Mouse (Mus musculus): ENCODE measurements at regions not wholly inside any gene's neighbourhood (a gene's known extent, or its start where the extent isn't known, plus 50 kb on each side); places are given as distances from the start of the nearest gene placed in this dataset.

DNA sequence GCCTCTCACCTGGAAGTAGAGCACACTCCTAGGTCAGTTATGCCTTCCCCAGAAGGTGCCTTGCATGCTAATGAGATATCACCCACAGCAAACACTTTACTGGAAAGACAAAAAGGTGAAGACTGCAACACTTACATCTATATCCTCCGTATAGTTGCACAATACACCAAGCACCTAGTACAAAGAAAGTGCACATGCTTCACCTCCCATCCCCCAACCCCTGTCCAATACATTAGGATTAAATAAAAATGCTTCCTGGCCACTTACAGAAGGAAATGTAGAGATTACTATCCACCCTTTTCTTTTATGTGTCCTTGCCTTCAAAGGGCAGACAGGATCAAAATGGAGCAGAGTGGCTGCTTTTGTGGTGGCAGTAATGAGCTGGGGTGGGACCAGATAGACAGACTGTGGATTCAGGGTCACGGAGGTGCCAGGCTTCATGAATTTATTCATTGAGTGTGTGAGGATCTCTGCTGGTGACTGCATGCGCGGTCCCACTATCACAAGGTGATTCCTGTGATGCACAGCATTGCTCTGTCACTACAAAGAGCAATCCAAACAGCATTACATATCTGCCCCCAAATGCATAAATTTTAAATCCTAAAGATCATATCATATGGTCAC, 109.9 kb upstream of the Fat4 start:
- Histone ChIP-seq H3K9me3 (no peaks in the 10 kb centered on the region), H3K4me1 (replicated peaks) (peaks cover 5% of the 10 kb centered on the region; the same call in 1 of the 2 replicates), H3K4me2 (no peak overlapping the region), H3K27me3 (no peaks in the 10 kb centered on the region), H3K27ac (peak overlapping the region; percentile 48), H3K9ac (no peak overlapping the region), H3K4me3 (no peak overlapping the region), H3K36me3 (no peaks in the 10 kb centered on the region)
- 30% methylated on average over 4 of the region's 4 CpGs for WGBS
- ATAC-seq (ENCODE audit: low FRiP score) = peak; percentile 54; the same call in 1 of the 2 replicates

DNA sequence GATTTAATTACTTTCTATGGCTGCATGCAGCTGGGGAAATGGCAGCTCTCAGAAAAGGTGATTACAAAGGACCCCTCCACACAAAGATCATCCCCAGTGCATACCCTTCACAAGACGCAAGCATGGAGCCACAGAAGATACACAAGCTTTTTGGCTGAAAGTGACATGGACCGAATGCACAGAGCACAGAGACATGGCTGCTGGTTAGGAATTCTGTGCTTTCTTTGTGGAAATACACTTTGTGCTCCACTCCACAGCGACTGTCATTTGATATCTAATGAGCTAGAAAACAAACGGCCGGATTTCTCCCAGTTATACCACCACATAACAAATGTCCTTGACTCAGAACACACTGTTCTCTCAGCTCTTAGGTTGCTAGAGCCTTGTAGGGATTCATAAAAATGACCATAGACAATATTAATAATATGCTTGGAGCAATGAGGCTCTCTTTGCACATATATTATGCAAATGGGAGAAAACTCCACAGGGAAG, 132.1 kb upstream of the Fat4 start:
- Histone ChIP-seq H3K9ac (no peak overlapping the region), H3K36me3 (no peaks in the 10 kb centered on the region), H3K9me3 (no peaks in the 10 kb centered on the region), H3K4me1 (replicated peaks) (peaks cover 22% of the 10 kb centered on the region), H3K4me2 (peak overlapping the region; percentile 17; the same call in 1 of the 2 replicates), H3K27ac (peak overlapping the region; percentile 89), H3K4me3 (no peak overlapping the region), H3K27me3 (no peaks in the 10 kb centered on the region)
- peak; percentile 63 for ATAC-seq (ENCODE audit: low FRiP score)
- 23% methylated on average over 5 of the region's 5 CpGs for WGBS

DNA sequence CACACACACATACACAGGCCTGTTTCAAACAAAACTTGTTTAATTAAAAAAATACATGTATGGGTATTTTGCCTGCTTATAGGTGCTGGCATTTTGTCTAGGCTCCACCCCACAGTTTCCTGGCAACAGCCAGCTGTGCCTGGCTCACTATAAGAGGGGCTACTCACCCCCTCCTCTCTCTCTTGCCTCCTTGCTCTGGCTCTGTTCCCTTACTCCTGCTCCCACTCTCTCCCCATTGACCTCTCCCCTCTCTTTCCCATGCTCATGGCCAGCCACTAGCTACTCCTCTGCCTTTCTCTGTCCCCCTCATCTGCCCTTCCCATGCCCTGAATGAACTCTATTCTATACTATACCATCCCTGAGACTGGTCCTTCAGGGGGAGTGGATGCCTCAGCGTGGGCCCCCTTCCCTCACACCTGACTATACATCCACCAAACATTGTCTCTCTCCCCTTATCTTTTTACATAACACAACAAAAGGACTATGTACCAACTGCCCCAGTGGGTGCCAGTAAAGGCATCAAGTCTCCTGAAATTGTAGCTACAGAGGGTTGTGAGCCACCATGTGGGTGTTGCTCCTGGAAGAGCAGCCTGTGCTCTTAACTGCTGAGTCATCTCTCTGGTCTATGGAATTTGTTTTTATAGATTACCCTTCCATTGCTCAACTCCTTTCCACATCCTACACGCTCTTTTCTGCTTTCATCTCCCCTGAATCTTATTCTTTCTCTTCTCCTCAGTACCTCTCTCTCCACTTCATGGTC, 133.1 kb upstream of the Fat4 start:
- no peaks in the 10 kb centered on the region for H3K36me3 ChIP-seq
- no peak overlapping the region for H3K9ac ChIP-seq
- peaks cover 22% of the 10 kb centered on the region for H3K4me1 ChIP-seq (replicated peaks)
- no peak overlapping the region for H3K4me3 ChIP-seq
- ATAC-seq (ENCODE audit: low FRiP score) = peak; percentile 72
- peak overlapping the region; percentile 76 for H3K27ac ChIP-seq
- no peaks in the 10 kb centered on the region for H3K27me3 ChIP-seq
- H3K4me2 ChIP-seq = no peak overlapping the region
- WGBS = 82% methylated on average over 2 of the region's 2 CpGs
- no peaks in the 10 kb centered on the region for H3K9me3 ChIP-seq

- H3K9ac ChIP-seq = no peak overlapping the region
- WGBS = 88% methylated on average over 4 of the region's 4 CpGs
- H3K27ac ChIP-seq = no peak overlapping the region
- no peak overlapping the region for H3K4me3 ChIP-seq
- H3K4me2 ChIP-seq = no peak overlapping the region
- H3K27me3 ChIP-seq = no peaks in the 10 kb centered on the region
- no peaks in the 10 kb centered on the region for H3K4me1 ChIP-seq (replicated peaks)
- no peaks in the 10 kb centered on the region for H3K36me3 ChIP-seq
- H3K9me3 ChIP-seq = no peaks in the 10 kb centered on the region
- ATAC-seq (ENCODE audit: low FRiP score) = no peak
These were observed 144.6 kb upstream of the Fat4 start for GRCm38 (mm10) chr3:38742155-38742554.

DNA sequence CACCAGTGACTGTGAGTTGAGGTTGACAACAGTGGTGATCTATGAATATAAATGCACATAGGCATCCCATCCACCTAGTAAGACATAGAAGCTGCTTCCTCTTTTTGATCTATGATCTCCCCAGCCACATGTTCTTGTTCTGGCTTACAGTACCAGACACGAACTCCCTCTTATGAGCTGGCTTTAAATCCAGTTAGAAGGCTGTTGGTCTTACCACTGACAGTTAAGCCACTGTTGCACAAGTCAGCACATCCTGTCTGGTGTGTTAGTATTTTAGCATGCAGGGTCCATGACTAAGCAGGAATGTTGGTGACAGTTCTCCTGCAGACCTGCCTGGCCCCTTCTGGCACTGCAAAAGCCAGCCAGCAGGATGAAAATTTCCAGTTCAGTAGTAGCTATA, 164.1 kb upstream of the Fat4 start:
- Histone ChIP-seq H3K27me3 (no peaks in the 10 kb centered on the region), H3K9me3 (no peaks in the 10 kb centered on the region), H3K36me3 (no peaks in the 10 kb centered on the region), H3K4me1 (replicated peaks) (no peaks in the 10 kb centered on the region), H3K9ac (no peak overlapping the region), H3K4me3 (no peak overlapping the region), H3K27ac (no peak overlapping the region), H3K4me2 (no peak overlapping the region)
- ATAC-seq (ENCODE audit: low FRiP score) = no peak
- WGBS = 84% methylated on average over 1 of the region's 1 CpGs

DNA sequence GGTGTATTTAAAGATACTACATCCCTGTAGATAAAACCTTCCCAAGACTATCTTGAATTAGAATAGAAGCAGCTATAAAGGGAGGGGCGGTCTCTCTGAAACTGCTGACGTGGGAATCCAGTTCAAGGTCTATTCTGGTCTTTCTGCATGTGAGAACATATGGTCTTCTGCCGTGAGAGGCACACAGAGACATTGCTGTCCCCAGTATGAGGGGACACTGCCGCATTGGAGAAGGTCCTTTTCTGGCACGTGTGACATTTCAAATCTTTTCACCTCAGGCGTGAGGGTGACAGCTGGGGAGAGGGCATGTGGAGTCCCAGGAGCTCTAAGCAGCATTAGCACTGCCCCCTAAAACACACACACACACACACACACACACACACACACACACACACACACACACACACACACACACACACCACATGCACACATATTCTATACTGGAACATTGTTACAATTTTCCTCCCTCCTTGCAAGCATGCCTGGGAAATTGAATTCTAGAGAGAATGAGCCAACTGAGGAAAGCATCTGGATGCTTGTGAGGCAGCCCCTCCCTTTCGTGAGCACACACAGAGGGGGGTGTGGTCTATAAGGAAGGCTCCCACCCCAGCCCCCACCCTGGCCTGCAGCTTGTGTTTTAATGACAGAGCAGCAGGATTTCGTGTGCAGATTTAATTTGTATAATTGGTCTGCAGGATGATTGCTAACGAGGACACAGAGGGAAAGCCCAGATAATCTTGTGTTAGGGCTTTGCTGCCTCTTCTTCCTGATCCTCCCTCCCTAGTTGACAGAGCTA, 174.5 kb upstream of the Fat4 start:
- WGBS = 17% methylated on average over 9 of the region's 9 CpGs
- Histone ChIP-seq H3K9me3 (no peaks in the 10 kb centered on the region), H3K4me2 (no peak overlapping the region), H3K27me3 (no peaks in the 10 kb centered on the region), H3K9ac (no peak overlapping the region), H3K4me3 (no peak overlapping the region), H3K4me1 (replicated peaks) (peaks cover 21% of the 10 kb centered on the region), H3K27ac (peak overlapping the region; percentile 79), H3K36me3 (no peaks in the 10 kb centered on the region)
- ATAC-seq (ENCODE audit: low FRiP score) = peak; percentile 72

DNA sequence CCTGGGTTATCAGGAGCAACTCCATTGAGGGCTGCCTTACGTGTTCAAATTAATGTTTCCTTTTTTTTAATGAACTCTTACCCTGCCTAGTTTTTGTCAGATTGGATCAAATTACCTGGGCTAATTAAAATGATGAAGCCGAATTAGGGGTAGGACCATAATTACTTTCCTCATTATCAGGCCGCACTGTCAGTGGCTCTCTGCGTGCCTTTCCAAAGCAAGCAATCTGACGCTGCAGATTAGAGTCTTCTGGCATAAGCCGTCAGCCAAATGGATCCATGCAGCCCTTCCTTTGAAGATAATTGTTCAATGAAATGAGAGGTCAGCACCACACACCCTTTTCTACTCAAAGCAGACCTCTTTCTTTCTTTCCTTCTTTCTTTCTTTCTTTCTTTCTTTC, 175.5 kb upstream of the Fat4 start:
- H3K9ac ChIP-seq = no peak overlapping the region
- H3K9me3 ChIP-seq = no peaks in the 10 kb centered on the region
- H3K27me3 ChIP-seq = no peaks in the 10 kb centered on the region
- no peak overlapping the region for H3K4me2 ChIP-seq
- H3K36me3 ChIP-seq = no peaks in the 10 kb centered on the region
- no peak for ATAC-seq (ENCODE audit: low FRiP score)
- no peak overlapping the region for H3K27ac ChIP-seq
- 25% methylated on average over 6 of the region's 6 CpGs for WGBS
- H3K4me1 ChIP-seq (replicated peaks) = peaks cover 21% of the 10 kb centered on the region
- no peak overlapping the region for H3K4me3 ChIP-seq

DNA sequence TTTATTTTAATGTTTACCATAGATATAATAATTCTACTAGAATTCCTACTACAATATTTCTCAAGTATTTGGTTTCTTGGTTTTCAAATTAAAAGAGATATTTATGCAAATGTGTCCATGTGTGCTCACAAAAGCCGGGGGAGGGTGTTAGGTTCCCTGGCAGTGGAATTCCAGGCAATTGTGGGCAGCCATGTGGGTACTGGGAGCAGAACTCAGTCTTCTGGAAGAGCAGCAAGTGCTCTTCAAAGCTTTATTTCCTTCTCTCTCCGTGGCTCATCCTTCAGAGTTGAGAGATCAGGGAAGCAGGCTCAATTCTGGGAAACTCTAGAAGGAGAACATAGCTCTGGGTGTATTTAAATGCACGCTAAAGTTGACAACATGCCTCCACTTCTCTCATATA, 178.8 kb upstream of the Fat4 start:
- no peak overlapping the region for H3K4me3 ChIP-seq
- H3K4me1 ChIP-seq (replicated peaks) = peaks cover 17% of the 10 kb centered on the region
- no peak overlapping the region for H3K27ac ChIP-seq
- no peaks in the 10 kb centered on the region for H3K36me3 ChIP-seq
- ATAC-seq (ENCODE audit: low FRiP score) = no peak
- no peaks in the 10 kb centered on the region for H3K9me3 ChIP-seq
- 72% methylated on average over 3 of the region's 3 CpGs for WGBS
- no peaks in the 10 kb centered on the region for H3K27me3 ChIP-seq
- no peak overlapping the region for H3K4me2 ChIP-seq
- no peak overlapping the region for H3K9ac ChIP-seq

DNA sequence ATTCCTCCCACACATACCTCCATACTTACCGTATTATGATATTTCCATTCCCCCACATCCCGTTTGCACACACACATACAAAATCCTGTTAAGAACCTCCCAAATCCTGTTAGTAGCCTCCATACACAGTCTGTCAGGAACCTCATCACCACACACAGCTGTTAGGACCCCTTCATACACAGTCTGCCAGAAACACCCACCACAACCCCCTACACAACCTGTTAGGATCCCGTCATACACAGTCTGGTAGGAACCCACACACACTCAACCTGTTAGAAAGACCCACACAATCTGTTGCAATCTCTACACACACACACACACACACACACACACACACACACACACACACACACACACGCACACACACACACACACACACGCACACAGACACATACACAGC, 187.5 kb upstream of the Fat4 start:
- Histone ChIP-seq H3K27me3 (no peaks in the 10 kb centered on the region), H3K9ac (no peak overlapping the region)
- WGBS = 91% methylated on average over 5 of the region's 5 CpGs

DNA sequence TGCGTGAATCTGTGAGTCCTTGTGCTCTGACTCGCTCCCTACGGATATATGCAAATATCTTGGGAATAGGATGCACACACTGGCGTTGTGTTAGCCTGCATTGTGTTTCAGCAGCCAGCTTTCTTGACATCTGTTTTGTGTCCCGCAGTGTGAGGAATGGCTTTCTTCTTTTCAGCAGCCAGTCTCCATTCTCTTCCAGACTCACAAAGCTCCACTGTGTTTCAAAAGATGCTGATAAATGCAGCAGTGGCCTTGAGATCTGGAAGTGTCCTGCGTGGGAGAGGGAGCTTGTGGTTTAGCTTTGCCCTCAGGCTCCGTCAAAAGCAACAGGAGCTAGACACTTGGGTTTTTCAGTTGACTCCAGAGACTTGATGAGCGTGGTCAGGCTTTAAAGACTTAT, 188.9 kb upstream of the Fat4 start:
- peaks cover 13% of the 10 kb centered on the region for H3K4me1 ChIP-seq (replicated peaks)
- 3% methylated on average over 8 of the region's 8 CpGs for WGBS
- ATAC-seq (ENCODE audit: low FRiP score) = peak; percentile 83

More for the DNA sequence above, 187.5 kb upstream of the Fat4 start:
- Histone ChIP-seq H3K4me3 (no peak overlapping the region), H3K36me3 (no peaks in the 10 kb centered on the region), H3K27ac (no peak overlapping the region), H3K4me2 (no peak overlapping the region), H3K4me1 (replicated peaks) (peaks cover 13% of the 10 kb centered on the region), H3K9me3 (0 out of 2 replicates have a peak, but pooled peaks cover 6% of the 10 kb centered on the region)
- ATAC-seq (ENCODE audit: low FRiP score) = no peak

GRCm38 (mm10) chr3:38697349-38697748, 189.4 kb upstream of the Fat4 start:
- Histone ChIP-seq H3K9ac (no peak overlapping the region), H3K4me3 (no peak overlapping the region), H3K4me1 (replicated peaks) (peaks cover 13% of the 10 kb centered on the region), H3K27ac (peak overlapping the region; percentile 61; the same call in 1 of the 2 replicates), H3K36me3 (no peaks in the 10 kb centered on the region), H3K27me3 (no peaks in the 10 kb centered on the region), H3K4me2 (no peak overlapping the region), H3K9me3 (0 out of 2 replicates have a peak, but pooled peaks cover 6% of the 10 kb centered on the region)
- ATAC-seq (ENCODE audit: low FRiP score) = no peak
- 56% methylated on average over 2 of the region's 2 CpGs for WGBS

More for the DNA sequence above, 188.9 kb upstream of the Fat4 start:
- Histone ChIP-seq H3K4me3 (no peak overlapping the region), H3K36me3 (no peaks in the 10 kb centered on the region), H3K27me3 (no peaks in the 10 kb centered on the region), H3K9me3 (0 out of 2 replicates have a peak, but pooled peaks cover 6% of the 10 kb centered on the region), H3K27ac (peak overlapping the region; percentile 61; the same call in 1 of the 2 replicates), H3K4me2 (no peak overlapping the region), H3K9ac (no peak overlapping the region)

GRCm38 (mm10) chr3:38695836-38696235, 190.9 kb upstream of the Fat4 start:
- H3K27me3 ChIP-seq = no peaks in the 10 kb centered on the region
- no peak overlapping the region for H3K9ac ChIP-seq
- 71% methylated on average over 7 of the region's 7 CpGs for WGBS
- H3K27ac ChIP-seq = no peak overlapping the region
- H3K4me1 ChIP-seq (replicated peaks) = peaks cover 13% of the 10 kb centered on the region
- no peak for ATAC-seq (ENCODE audit: low FRiP score)
- no peak overlapping the region for H3K4me2 ChIP-seq
- H3K4me3 ChIP-seq = no peak overlapping the region
- H3K36me3 ChIP-seq = no peaks in the 10 kb centered on the region
- H3K9me3 ChIP-seq = 0 out of 2 replicates have a peak, but pooled peaks cover 6% of the 10 kb centered on the region

Measured in hindbrain, embryonic 13.5 days (tissue).